Mouse (Mus musculus): Measurements from ENCODE around the gene Tbc1d7. TPM values are rescaled to one million over a fixed set of nuclear protein-coding genes. Genes with fewer than 3 reads are reported as not detected.

Tbc1d7 gene
- polyA plus RNA-seq, 1 experiment from 2014 or later = 93.0 TPM

DNA sequence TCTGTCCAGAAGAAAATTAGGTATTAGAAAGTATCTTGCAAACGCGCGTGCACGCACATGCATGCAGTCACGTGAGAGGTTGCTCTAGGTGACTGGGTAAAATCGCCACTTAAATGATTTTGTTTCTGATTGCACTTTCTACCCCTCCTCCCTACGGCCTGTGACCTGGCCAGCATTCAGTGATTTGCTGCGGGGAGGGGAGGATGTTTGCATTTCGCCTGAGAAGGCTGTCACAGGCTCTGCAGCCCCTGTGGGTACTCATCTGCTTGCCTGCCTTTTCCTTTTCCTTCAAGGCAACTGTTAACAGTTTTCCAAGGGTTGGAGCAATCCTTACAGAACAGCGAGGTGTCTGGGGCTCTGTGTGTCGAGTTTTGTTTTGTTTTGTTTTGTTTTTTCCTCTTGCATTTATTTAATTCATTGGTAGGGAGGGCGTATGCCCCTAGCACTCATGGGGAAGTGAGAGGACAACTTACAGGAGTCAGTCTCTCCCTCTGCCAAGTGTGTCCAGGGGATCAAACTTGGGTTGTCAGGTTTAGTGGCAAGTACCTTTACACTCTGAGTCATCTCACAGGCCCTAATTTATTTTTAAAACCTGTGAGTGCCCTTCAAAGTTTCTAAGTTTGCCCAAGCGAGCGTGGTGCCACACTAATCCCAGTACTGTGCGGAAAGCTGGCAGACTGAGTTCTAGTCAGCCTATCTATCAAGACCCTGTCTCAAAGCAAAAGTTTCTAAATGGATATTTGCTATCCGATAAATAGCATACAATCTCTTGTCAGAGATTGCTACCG lies 47.2 kb downstream of the Tbc1d7 start:
- Histone ChIP-seq H3K9ac (no peak overlapping the region), H3K9me3 (no peaks in the 10 kb centered on the region), H3K27ac (no peak overlapping the region), H3K27me3 (replicated peaks) (no peaks in the 10 kb centered on the region), H3K4me2 (no peak overlapping the region), H3K4me1 (0 out of 2 replicates have a peak, but pooled peaks cover 5% of the 10 kb centered on the region), H3K36me3 (replicated peaks) (no peaks in the 10 kb centered on the region), H3K4me3 (no peak overlapping the region)
- ATAC-seq (replicated peaks) = no peak
- WGBS = 58% methylated on average over 17 of the region's 17 CpGs

DNA sequence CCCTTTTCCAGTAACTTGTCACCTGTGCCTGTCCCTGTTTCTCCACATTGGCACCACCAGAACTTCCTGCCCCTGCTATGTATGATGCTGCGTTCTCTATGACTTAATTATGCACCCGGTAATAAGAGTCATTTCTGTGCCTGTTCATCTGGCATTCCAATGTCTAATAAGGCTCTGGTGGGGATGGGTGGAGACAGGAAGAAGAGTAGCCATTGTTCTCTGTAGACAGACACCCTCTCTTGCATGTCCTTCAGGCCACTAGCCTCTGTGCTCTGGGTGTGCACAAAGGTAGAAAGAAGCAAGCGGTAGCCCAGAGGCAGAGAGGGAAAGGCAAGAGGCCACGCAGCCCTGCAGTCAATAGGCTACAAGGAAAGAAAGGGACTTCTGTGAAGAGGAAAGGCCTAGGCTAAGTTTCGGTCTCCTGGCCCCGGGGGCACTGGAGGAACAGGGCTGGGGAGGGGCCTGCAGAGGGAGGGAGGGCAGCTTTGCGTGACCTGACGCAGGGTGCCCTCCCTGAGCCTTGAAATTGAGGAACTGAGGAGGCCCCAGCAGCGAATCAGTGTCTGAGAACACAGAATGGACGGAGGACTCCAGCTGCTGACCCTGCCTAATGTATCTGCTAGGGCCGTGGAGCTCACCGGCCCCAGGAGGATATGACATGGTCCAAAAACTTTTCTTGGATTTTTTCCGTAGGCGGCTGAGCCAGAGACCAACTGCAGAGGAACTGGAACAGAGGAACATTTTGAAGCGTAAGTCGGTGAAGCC lies 48.8 kb downstream of the Tbc1d7 start:
- Histone ChIP-seq H3K9me3 (no peaks in the 10 kb centered on the region), H3K36me3 (replicated peaks) (no peaks in the 10 kb centered on the region), H3K27me3 (replicated peaks) (no peaks in the 10 kb centered on the region), H3K27ac (no peak overlapping the region), H3K4me1 (0 out of 2 replicates have a peak, but pooled peaks cover 5% of the 10 kb centered on the region), H3K4me2 (no peak overlapping the region), H3K9ac (no peak overlapping the region), H3K4me3 (no peak overlapping the region)
- ATAC-seq (replicated peaks) = no peak
- 64% methylated on average over 16 of the region's 16 CpGs for WGBS

DNA sequence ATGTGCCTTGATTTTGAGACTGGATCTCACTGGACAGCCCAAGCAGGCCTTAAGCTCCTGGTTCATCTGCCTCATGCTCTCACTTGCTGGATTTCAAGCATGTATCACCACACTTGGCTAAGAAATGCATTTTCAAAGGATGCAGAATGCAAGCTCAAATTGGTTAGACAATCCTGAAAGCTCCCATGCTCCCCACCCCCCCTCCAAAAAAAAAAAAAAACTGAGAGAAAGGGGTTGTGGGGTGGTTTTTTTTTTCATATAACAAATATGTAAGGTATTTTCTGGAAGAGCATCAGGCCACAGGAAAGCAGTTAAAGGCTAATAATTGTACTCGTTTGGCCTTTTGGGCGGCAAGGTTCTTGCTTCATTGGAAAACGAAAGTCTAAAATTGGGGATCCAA lies 58.2 kb downstream of the Tbc1d7 start:
- H3K27ac ChIP-seq = no peak overlapping the region
- H3K4me2 ChIP-seq = no peak overlapping the region
- no peaks in the 10 kb centered on the region for H3K9me3 ChIP-seq
- H3K27me3 ChIP-seq (replicated peaks) = no peaks in the 10 kb centered on the region
- no peaks in the 10 kb centered on the region for H3K36me3 ChIP-seq (replicated peaks)
- no peak overlapping the region for H3K4me3 ChIP-seq
- ATAC-seq (replicated peaks) = no peak
- no peak overlapping the region for H3K9ac ChIP-seq
- H3K4me1 ChIP-seq = no peaks in the 10 kb centered on the region; the same call in 1 of the 2 replicates
- 91% methylated on average over 3 of the region's 3 CpGs for WGBS

DNA sequence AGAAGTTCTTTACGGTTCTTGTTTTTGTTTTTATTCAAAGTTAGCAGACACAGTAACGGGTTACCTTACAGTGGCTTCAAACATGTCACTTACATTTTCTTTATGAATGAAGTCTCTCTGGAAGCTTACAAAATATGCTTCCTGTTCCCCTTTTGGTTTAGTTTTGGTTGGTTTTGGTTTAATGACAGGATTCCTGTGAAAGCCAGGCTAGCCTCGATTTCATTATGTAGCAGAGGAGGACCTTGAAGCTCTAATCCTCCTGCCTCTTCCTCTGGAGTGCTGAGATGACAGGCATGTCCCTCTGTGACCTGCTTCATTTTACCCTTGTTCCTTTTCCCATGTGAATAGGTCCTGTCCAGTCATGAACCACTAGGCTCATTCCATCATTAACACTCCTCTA lies 58.6 kb downstream of the Tbc1d7 start:
- no peak for ATAC-seq (replicated peaks)
- no peak overlapping the region for H3K4me2 ChIP-seq
- H3K36me3 ChIP-seq (replicated peaks) = no peaks in the 10 kb centered on the region
- H3K27me3 ChIP-seq (replicated peaks) = no peaks in the 10 kb centered on the region
- H3K9ac ChIP-seq = no peak overlapping the region
- 81% methylated on average over 3 of the region's 3 CpGs for WGBS
- H3K27ac ChIP-seq = no peak overlapping the region
- H3K4me1 ChIP-seq = no peaks in the 10 kb centered on the region; the same call in 1 of the 2 replicates
- H3K4me3 ChIP-seq = no peak overlapping the region
- H3K9me3 ChIP-seq = no peaks in the 10 kb centered on the region

DNA sequence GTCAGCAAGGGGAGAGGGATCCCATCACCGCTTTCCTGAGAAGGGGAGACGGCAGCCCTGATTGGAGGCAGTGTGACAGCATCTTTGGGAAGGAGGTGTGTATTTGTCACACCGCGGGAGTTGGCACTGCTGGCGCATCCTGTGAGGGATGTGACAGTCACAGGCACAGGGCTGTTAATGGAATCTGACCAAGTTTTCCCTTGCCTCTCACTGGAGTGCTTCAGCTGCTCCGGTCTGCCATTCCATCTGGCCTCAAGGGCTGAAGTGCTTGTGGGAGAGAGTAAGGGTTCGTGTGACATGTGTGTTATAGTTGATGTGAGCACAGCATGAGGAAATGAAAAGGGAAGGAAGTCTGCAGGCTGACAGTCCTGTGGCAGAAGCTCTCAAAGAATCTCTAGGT lies 59.0 kb downstream of the Tbc1d7 start:
- Histone ChIP-seq H3K4me1 (no peaks in the 10 kb centered on the region; the same call in 1 of the 2 replicates), H3K27ac (no peak overlapping the region), H3K9me3 (no peaks in the 10 kb centered on the region), H3K36me3 (replicated peaks) (no peaks in the 10 kb centered on the region), H3K27me3 (replicated peaks) (no peaks in the 10 kb centered on the region), H3K4me2 (no peak overlapping the region), H3K4me3 (no peak overlapping the region), H3K9ac (no peak overlapping the region)
- 77% methylated on average over 7 of the region's 7 CpGs for WGBS
- ATAC-seq (replicated peaks) = no peak

DNA sequence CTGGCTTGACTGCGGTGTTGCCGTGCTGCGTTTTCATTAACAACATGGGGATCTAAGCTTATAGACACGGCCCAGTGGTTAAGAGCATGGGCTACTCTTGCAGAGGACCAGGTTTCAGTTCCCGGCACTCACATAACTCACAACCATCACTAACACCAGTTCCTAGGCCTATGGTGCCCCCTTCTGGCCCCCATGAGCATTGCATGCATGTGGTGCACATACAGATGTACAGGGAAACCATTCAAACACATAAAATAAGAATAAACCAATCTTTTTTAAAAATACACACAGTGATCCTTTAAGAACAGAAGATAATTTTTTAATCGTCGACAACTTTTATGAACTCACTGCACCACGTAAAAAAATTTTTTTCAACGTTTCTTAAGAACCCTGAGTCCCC lies 66.8 kb downstream of the Tbc1d7 start:
- no peak for ATAC-seq (replicated peaks)
- WGBS = 96% methylated on average over 9 of the region's 9 CpGs
- no peaks in the 10 kb centered on the region for H3K27me3 ChIP-seq (replicated peaks)
- no peak overlapping the region for H3K4me2 ChIP-seq
- no peak overlapping the region for H3K9ac ChIP-seq
- H3K36me3 ChIP-seq (replicated peaks) = no peaks in the 10 kb centered on the region
- H3K4me3 ChIP-seq = no peak overlapping the region
- no peak overlapping the region for H3K27ac ChIP-seq
- no peaks in the 10 kb centered on the region for H3K4me1 ChIP-seq
- no peaks in the 10 kb centered on the region for H3K9me3 ChIP-seq

DNA sequence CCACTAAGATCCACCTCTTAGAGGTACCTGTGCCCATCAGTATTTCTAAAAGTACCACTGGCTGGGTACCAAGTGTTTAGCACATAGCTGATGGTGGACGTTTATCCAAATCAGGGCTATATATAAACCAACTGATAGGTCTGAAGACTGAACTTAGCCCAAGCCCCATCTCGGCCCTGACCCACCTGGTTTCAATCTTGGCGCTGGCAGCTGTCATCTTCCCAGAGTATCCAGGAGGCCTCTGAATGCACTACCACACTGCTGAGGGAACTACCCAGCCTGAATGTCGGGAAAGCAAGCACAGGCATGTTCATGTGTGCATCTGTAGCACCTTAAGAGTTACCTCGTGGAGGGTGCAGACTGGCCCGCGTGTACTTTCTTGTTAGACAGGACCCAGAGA lies 68.4 kb downstream of the Tbc1d7 start:
- no peak overlapping the region for H3K27ac ChIP-seq
- WGBS = 83% methylated on average over 7 of the region's 7 CpGs

More for the DNA sequence above, 68.4 kb downstream of the Tbc1d7 start:
- H3K36me3 ChIP-seq (replicated peaks) = no peaks in the 10 kb centered on the region
- no peak overlapping the region for H3K4me2 ChIP-seq
- no peak overlapping the region for H3K9ac ChIP-seq
- H3K4me3 ChIP-seq = no peak overlapping the region
- H3K9me3 ChIP-seq = no peaks in the 10 kb centered on the region
- H3K4me1 ChIP-seq = no peaks in the 10 kb centered on the region
- no peaks in the 10 kb centered on the region for H3K27me3 ChIP-seq (replicated peaks)
- no peak for ATAC-seq (replicated peaks)

Other genes with a start within 250 kb of the Tbc1d7 start
- 2.4 and 2.9 TPM in 2 replicates for gene Gfod1, start 132.7 kb upstream of the Tbc1d7 start, polyA plus RNA-seq (2015; fragmentation: Nextera tagmentation; extraction: Ambion mirVana)
- 38.9 and 39.9 TPM in 2 replicates for gene Sirt5, start 194.0 kb upstream of the Tbc1d7 start, polyA plus RNA-seq (2015; fragmentation: Nextera tagmentation; extraction: Ambion mirVana)
- 155 and 160 TPM in 2 replicates for gene Nol7, start 226.9 kb upstream of the Tbc1d7 start, polyA plus RNA-seq (2015; fragmentation: Nextera tagmentation; extraction: Ambion mirVana)